Mouse (Mus musculus) mouse trophoblast stem cell (cell line): ENCODE measurements around the gene Nat8f4.
"Not testable (repeated sequence)": the region's sequence is repeated elsewhere in the genome, so short reads cannot be mapped to it uniquely, and the experiment has no call there.

Experiments used
- in situ Hi-C, 2 experiments: fragments of 300-500 bp; cut with MseI, MboI; formaldehyde crosslinking; loops; 2 replicates in 1 of 2; 3 replicates in 1 of 2; pipeline ENCODE4 v1.15.1; 2025

Nat8f4 gene

DNA sequence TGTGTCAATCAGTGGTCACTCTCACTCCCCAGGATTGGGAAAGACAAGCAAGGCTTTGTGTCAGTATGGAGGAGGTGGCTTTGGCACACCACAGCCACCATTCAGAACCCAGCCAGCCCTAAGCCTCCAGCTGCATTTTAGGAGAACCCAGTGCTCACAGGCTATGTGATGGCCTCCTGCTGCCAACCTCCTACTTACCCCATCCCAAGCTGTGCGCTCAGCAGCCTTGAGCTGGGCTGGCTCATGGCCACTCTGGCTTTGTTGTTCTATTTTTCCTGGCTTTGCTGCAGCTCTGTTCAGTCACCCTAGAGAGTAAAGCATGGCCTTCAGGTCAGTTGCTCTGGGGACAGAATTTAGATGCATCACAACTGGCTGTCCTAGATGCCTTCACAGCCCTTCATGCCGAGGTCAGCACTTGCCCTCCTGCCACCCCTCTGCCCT, 2.2 kb upstream of the Nat8f4 start:
- in situ Hi-C loops = loop anchor here in 1 of 2 experiments (10.0 to 25.0 kb wide), 2 partner anchors 72 to 270 kb away; partner anchors contain the start of gene Nat8

DNA sequence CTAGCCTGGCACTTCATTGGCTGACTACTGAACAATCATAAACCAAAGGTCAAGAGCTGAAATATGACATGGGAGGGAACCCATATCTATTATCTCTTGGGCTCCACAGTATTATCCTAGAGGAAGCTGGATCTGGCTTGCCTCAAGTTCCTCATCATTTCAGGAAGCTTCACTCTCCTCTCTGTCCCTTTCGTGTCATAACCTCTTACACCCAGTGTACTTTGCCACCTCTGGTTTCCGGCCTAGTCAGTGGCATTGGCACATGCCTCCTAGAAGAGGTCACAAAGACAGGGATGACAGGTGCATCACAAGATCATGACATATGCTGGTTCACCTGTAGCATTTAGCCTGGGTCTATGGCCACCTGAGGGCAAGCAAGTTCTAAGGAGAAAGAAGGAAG, 2.4 kb downstream of the Nat8f4 start:
- in situ Hi-C loops = loop anchor here in 1 of 2 experiments (10.0 to 25.0 kb wide), 2 partner anchors 68 to 265 kb away; partner anchors contain the start of gene Nat8

DNA sequence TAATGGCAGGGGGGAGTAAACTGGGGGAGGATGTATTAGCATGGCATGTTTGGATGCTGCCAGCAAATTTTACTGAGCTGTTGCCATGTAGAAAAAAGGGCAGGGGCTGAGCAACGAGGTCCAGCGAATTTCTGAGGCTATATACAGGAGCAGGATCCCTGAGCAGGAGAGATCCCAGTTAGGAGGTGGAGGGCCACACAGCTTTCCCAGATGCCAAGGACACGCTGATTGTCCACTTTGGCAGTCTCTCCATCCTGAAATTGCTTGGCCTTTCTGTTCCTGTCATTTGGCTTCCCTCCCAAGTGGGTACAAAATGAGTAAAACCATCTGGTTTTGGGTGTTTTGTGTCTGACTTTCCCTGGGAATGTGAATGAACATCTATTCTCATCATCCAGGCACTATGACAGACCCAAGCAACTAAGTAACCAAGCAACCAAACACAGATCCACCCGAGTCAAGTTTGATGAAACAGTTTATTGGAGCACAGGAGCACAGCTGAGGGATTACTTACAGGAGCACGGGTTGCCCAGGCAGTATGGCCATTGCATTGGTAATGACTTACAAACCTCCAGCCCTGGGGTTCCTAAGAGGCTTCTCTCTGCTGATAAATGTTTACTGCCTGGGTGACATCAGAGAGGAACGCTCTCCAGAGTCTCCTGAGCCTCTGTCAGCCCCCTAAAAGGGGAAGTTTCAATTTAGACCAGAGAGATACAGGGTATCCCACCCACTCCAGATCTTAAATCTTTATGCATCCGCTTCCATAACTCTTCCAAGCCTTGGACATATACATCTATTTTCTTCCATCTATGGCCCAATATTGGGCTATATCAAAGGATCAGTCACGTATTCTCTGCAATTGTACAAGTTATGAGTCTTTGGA, 5.8 kb downstream of the Nat8f4 start:
- in situ Hi-C loops = not testable (repeated sequence)

DNA sequence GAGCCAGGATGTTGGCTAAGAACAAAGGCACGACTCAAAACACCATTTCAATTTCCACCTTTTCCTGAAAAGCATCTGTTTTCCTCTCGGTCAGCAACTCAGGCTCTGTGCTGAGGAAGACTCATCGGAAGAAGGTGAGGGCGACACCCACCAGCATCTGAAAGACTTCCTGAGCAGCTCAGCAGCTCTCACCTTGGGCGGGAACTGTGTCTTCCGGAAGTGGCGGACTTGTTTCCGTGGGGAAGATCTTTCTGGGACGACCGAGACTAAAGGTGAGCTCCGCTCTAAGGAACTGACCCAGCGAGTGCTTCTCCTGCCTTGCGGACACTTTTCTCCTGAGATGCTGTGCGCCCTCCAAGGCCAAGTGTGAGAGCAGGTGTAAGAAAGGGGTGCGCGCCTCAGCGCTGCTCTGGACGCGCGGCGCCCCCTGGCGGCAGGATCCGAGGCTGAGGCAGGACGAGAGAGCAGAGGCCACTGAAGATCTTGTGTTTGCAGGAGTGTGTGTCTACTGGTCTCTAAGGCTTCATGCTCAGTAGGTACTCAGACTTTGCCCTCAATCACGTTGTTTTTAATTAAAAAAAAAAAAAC, 9.5 kb downstream of the Nat8f4 start:
- in situ Hi-C loops = not testable (repeated sequence)

DNA sequence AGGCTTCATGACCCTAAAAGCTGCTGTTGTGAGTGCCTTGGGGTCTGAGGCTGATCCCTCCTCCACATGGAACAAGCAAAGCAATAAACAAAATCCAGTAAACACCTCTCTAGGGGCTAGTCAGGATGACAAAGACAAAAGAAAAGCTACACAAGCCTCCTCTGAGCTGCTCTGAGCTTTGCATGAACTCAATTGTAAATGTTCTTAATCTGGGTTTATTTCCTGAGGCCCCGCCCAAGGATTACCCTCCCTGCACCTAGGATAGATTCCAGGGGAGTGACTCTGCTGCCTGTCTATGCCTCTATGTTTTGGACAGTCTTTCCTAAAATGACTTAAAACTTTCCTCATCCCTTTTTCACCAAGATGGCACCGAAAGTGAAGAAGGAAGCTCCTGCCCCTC, 15.7 kb downstream of the Nat8f4 start:
- in situ Hi-C loops = no loop called here

DNA sequence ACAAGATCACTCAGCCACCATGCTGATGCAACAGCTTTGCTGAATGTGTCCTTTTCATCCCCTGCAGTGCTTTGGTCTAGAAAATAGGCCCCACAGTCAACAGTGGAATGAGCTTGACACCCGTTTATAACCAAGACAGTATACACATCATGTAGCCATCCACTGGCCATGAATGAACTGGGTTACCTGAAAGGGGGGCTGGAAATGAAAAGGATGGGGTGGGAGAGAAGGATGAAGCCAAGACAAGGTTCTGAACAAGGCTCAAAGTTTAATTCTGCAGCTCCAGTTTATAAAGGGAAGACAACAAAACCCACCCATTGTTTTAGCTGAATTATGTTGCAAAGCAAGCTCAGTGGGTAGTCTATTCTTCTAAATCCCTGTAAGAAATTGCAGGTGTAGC, 20.4 kb downstream of the Nat8f4 start:
- in situ Hi-C loops = no loop called here

DNA sequence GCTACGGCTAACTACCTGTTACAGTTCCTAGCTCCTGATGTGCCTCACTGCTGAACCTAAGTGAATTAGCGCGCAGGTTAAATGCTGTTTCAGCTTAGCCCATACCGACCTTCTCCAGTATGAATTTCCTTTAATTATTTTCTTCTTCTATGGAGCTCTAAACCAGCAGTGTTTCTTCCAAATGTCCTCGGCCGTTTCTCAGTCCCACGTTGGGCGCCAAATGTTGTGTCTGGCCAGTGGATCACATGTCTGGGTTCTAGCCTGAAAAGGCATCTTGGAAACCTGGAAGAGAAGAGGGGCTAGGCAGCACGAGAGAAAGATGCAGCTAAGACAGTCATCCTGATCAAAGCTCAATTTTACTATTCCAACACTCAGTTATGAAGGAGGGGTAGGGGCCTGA, 21.4 kb downstream of the Nat8f4 start:
- in situ Hi-C loops = not testable (repeated sequence)

DNA sequence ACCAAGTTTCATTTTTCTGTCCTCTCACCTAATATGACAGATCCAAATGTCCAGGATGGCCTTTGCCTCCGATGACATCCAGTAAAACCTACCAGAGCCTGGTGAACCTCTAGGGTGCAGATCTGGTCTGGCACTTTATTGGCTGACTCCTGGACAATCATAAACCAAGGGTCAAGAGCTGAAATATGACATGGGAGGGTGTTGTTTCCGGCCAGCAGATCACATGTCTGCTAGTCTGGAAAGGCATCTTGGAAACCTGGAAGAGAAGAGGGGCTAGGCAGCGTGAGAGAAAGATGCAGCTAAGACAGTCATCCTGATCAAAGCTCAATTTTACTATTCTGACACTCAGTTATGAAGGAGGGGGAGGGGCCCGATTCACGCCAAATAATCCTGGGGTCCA, 35.7 kb downstream of the Nat8f4 start, which contains the start of gene Nat8f2:
Gene Nat8f2 (minus strand): TSS at position 153 of the 400 bp plus-strand sequence.
- in situ Hi-C loops = not testable (repeated sequence)

DNA sequence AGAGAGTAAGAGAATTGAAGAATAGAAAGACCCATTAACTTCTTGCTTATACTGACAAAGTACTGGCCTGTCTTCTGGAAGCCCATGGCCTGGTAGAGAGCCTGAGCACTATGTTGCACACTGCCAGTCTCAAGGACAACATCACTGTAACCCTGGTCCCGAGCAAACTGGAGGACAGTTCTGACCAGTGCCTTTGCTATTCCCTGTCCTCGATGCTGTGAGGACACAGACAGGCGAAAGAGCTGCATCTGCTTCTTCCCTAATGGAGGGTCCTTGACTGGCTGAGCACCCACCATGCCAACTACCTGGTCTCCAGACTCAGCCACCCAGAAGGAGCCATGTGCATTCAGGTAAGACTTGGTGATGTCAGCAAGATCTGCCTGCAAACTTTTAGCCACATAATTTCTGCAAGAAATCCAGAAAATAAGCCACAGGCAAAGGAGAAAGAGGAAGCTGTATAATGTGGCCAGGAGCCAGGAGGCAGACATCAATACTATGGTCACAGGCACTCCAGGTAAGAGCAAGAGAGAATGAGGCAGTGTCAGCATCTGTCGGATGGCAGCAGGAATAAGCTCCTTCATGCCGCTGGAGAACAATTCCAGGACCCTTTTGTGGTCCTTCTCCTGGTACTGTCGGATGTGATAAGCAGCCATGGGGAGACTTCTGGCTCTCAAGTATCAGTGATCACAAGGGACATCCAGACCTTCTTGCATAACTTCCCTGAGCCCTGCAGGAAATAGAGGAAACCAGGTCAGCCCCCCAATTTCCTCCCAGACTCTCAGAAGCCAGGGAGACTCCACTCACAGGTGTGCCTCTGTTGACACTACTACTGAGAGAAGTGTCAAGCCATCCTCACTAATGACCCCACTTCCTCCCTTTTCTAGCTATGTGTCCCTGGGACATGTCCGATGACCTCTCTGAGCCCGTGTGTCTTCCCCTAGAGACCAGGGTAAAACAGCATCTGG, 36.7 kb downstream of the Nat8f4 start:
- in situ Hi-C loops = no loop called here

DNA sequence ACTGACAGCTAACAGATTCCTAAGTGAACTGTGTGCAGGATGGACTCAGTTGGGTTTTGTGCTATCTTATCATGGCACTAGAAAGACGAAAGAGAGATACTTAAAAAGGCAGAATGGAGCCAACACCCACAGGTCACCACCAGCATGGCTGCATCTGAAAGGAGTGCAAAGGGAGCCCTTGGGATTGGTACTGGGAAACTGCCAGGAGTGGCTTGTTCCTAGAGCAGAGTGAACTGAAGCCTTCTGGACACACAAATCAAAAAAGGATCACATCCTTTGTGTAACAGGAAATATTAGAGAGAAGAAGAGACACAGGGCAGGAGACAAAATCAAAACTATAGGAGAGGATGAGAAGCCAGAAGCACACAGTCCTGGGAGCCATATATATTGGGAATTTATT, 37.7 kb downstream of the Nat8f4 start:
- in situ Hi-C loops = not testable (repeated sequence)

DNA sequence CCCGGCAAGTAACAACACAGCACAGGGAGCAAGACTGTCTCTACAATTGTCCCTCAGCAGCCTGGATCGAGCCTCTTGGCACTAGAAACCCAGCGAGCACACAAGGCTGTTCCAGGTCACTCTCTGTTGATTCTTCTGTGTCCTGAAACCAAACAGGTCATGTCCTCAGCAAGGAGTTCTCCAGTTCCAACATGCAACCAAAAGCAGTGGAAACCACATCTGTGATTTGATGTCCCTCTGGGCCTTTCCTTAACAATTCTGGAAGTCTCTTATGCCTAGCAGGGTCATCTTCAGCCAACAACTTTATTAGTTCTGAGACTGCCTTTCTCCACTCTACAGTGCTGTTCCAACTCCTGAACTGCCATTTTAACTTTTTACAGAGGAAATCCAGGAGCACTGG, 38.5 kb downstream of the Nat8f4 start:
- in situ Hi-C loops = not testable (repeated sequence)

DNA sequence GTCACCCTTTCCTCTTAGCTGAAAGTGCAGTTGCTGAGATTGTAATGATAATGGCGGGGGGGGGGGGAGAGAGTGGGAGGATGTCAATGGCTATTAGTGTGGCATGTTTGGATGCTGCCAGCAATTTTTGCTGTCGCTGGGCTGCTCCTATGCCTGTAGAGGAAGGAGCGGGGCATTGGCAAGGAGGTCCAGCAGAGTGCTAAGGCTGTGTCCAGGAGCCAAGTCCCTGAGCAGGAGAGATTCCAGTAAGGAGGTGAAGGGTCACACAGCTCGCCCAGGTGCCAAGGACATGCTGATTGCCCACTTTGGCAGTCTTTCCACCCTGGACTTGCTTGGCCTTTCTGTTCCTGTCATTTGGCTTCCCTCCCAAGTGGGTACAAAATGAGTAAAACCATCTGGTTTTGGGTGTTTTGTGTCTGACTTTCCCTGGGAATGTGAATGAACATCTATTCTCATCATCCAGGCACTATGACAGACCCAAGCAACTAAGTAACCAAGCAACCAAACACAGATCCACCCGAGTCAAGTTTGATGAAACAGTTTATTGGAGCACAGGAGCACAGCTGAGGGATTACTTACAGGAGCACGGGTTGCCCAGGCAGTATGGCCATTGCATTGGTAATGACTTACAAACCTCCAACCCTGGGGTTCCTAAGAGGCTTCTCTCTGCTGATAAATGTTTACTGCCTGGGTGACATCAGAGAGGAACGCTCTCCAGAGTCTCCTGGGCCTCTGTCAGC, 39.6 kb downstream of the Nat8f4 start:
- in situ Hi-C loops = not testable (repeated sequence)

DNA sequence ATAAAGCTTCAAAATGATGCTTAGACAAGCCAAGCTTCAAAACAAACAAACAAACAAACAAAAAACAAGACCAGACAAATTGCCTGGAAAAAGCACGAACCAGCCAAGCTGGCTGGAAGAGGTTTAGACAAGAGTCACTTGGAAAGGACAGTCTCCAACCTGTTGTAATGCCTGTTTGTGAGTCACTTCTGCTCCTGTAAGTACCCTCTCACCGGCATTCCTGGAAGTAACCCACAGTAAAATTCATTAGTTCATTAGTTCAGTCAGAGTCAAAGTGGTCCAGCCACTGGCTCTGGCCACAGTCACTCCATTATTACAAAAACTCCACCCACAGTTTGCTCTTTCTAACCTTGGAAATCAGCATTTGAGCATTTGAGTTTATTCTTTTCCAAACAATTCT, 40.8 kb downstream of the Nat8f4 start:
- in situ Hi-C loops = no loop called here

DNA sequence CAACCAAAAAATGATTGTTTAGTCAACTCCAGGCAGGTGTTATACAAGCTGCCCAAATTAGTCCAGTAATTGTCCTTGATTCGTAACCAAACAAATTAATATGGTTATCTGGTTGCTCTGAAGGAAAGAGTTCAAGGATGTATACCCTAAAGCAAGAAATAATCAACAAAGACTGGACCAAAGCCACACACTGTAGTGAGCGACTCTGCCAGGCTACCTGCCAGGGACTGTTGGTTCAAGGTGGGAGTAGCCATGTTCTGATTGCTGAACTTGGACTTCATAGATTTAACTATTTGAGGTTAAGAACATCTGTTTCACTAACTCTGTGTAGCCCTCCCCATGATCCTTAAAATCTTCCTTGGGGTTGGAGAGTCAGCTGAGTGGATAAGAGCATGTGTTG, 41.5 kb downstream of the Nat8f4 start:
- in situ Hi-C loops = no loop called here

DNA sequence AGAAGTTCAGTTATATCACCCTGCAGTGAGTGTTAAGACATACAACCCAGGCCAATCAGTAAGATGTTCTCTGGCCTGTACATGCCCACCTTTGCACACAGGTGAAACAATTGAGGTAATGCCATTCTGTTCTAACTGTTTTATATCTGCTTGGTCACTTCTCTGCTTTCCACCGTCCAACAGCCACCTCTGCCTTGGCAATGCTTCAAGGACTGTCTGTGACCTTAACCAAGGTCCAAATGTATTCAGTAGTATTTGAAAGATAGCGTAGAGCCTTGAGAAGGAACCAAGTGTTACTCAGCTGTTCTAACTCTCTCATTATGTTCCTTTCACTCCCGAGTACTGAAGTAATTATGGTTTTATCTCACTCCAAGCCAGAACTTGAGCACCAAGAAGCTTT, 42.1 kb downstream of the Nat8f4 start:
- in situ Hi-C loops = no loop called here

DNA sequence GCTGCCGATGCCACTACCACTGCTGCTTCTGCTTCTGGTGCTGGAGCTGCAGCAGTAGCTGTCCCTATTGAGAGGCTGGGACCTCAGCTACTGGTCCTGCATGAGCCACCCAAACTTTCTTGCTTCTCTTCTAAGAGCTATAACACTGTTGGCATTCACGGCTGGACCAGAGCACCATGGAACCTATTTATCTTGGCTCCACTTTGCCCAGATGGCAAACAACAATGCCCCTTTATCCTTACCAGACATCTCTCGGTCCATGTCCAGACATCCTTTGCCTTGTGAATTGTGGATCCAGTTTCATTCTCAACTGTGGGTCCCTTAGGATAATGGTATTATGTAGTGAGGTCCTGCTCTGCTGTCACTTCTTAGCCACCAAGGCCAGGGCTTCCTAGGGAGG, 43.4 kb downstream of the Nat8f4 start:
- in situ Hi-C loops = no loop called here

DNA sequence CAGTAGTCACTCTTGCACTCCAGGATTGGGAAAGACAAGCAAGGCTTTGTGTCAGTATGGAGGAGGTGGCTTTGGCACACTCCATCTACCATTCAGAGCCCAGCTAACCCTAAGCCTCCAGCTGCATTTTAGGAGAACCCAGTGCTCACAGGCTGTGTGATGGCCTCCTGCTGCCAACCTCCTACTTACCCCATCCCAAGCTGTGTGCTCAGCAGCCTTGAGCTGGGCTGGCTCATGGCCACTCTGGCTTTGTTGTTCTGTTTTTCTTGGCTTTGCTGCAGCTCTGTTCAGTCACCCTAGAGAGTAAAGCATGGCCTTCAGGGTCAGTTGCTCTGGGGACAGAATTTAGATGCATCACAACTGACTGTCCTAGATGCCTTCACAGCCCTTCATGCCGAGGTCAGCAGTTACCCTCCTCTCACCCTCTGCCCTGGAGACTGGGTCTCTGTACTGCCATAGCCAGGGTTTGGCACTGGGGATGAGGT, 48.4 kb downstream of the Nat8f4 start:
- in situ Hi-C loops = no loop called here

DNA sequence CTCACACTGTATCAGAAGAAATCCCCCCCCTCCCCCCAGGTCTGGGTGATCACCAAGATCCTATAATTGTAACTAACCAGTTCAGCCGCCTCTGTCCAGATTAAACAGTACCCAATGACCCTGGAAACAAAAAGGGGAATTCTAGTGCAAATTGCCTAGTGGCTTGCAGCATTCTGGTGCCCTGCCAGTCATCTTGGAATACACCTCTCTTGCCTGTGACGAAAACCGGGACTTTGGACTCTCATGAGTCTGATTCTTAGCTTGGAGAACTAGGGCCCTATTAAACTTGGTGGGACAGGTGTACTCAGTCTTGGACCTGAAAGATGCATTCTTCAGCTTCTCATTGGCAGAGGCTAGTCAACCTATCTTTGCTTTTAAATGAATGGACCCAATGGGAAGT, 51.2 kb downstream of the Nat8f4 start:
- in situ Hi-C loops = no loop called here

DNA sequence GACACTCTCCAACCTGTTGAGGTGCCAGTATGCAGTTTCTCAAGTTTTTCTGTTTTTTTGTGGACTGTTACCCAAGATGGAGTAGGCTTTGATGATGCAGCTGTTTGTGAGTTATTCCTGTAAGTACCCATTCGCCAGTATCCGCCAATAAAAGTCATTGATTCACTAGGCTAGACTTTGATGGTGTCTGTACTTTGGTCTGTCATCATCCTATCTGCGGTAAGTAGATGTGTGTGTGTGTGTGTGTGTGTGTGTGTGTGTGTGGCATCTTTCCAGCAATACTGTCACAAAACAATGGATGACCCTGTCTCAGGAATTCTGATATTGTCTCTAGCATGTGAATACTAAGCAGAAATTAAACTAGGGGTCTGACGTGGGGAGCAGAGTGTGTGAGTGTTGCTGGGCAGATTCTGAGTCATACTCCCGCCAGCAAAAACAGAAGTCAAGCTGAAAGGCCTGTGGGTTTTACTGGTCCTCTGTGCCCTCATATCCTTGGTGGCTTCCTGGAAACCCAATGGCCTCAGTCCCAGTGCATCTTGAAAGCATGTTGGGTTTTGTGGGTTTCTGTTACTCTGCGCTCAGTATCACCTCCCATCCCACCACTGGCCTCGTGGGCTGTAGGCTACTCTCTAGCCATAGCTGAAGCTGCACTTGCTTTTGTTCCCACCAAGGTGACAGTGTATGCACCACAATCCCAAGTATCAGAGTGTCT, 53.5 kb downstream of the Nat8f4 start:
- in situ Hi-C loops = no loop called here

DNA sequence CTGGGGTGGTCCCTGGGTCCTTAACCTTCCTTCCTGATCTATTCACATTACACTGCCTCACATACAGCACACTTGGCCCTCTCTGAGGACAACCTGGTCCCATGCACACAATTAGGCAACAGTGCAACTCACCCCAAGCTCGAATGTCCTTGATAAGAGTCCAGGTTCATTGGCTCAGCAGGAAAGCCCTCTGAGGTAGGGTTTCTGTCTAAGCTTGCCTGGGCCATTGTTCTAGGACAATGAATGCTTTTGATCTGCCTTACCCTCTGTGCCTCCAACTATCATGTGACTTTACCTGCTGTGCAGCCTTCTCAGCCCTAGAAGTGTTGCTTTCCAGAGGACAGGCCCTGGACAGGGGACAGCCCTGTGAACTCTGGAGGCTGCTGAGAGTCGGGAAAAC, 55.4 kb downstream of the Nat8f4 start:
- in situ Hi-C loops = no loop called here
